Mouse (Mus musculus) limb, embryonic 12.5 days (tissue): ENCODE measurements around the gene Celf5. TPM values are rescaled to one million over a fixed set of nuclear protein-coding genes. Genes with fewer than 3 reads are reported as not detected.
"Not testable (repeated sequence)": the region's sequence is repeated elsewhere in the genome, so short reads cannot be mapped to it uniquely, and the experiment has no call there.

Experiments used
- ATAC-seq: fragments of 200-750 bp; cut with Nextera tagmentation; 2 replicates; pipeline ENCODE4 v1.8.0; 2017; ENCODE audit warnings: low read depth, moderate TSS enrichment; ENCODE audit not compliant: insufficient number of reproducible peaks, insufficient read depth, low FRiP score, low TSS enrichment
- H3K27ac ChIP-seq: fragments of 300-500 bp; sonication (generic); 2 replicates; pipeline ENCODE4 v1.5.1; 2016; ENCODE audit warnings: mild to moderate bottlenecking, moderate library complexity
- H3K27me3 ChIP-seq: fragments of 300-500 bp; sonication (generic); 2 replicates; pipeline ENCODE4 v1.6.1; 2016; ENCODE audit warnings: mild to moderate bottlenecking, moderate library complexity
- H3K36me3 ChIP-seq: fragments of 300-500 bp; sonication (generic); 2 replicates; pipeline ENCODE4 v1.6.1; 2016; ENCODE audit warnings: mild to moderate bottlenecking, moderate library complexity
- H3K4me1 ChIP-seq: fragments of 300-500 bp; sonication (generic); replicated peaks from 2 replicates; pipeline ENCODE4 v1.6.1; 2016
- H3K4me2 ChIP-seq: fragments of 300-500 bp; sonication (generic); 2 replicates; pipeline ENCODE4 v1.6.1; 2016; ENCODE audit warnings: mild to moderate bottlenecking, moderate library complexity
- H3K4me3 ChIP-seq: fragments of 300-500 bp; sonication (generic); replicated peaks from 2 replicates; pipeline ENCODE4 v1.5.1; 2016; ENCODE audit warnings: mild to moderate bottlenecking
- H3K9ac ChIP-seq: fragments of 300-500 bp; sonication (generic); replicated peaks from 2 replicates; pipeline ENCODE4 v1.6.1; 2016; ENCODE audit warnings: mild to moderate bottlenecking, moderate library complexity
- H3K9me3 ChIP-seq: fragments of 300-500 bp; sonication (generic); 2 replicates; pipeline ENCODE4 v1.6.1; 2016; ENCODE audit warnings: mild to moderate bottlenecking, moderate library complexity
- WGBS: fragments of 180-500 bp; shearing (Covaris S2); methylation state at CpG from one replicate; pipeline ENCODE4 v1.1.7; 2016; 5-methylcytosine and 5-hydroxymethylcytosine counted together
- polyA plus RNA-seq: library from polyadenylated mRNA; unstranded; fragments of >200 nt; fragmentation: Nextera tagmentation; extraction: Ambion mirVana; gene quantifications from 2 replicates; pipeline ENCODE4 v1.2.1, GENCODE M21; 2016

Celf5 gene
- polyA plus RNA-seq, 1 experiment from 2014 or later, result 0.93 TPM

DNA sequence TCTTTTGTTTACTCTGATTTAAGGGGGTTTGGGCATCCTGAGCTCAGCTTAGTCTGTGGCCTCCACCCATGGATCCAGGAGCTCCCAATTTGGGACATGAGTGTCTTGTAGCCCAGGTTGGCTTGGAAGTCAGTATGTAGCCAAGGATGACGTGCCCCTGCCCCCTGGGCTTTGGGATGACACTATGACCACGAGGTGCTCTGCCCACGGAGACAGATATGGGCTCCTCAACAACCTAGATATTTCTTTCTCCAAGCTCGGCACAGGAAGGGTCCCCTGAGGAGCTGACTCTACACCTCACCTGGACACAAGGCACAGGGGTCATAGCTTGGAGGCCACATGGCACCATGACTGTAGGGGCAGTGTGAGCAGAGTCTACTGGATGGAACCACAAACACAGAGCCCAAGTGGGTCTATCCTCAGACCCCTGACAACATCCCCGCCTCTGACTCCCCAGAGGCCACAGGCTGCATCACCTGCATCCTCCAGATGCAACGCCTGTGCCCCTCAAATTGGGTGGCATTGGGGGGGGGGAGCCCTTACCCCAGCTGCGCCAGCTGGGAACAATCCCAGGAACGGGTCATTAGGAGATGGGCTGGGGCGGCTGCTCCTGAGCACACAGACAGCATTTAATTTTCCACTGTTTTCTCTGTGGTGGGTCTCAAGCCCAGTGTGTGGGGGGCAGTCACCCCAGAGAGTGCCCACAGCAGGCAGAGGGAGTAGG lies 31.7 kb downstream of the Celf5 start:
- no peak for ATAC-seq
- Histone ChIP-seq H3K36me3 (no peaks in the 10 kb centered on the region), H3K27me3 (peaks cover 56% of the 10 kb centered on the region), H3K4me2 (no peak overlapping the region), H3K9me3 (no peaks in the 10 kb centered on the region), H3K4me1 (peaks cover 4% of the 10 kb centered on the region), H3K9ac (no peak overlapping the region), H3K27ac (no peak overlapping the region), H3K4me3 (no peak overlapping the region)
- WGBS, result 60% methylated on average over 9 of the region's 9 CpGs

DNA sequence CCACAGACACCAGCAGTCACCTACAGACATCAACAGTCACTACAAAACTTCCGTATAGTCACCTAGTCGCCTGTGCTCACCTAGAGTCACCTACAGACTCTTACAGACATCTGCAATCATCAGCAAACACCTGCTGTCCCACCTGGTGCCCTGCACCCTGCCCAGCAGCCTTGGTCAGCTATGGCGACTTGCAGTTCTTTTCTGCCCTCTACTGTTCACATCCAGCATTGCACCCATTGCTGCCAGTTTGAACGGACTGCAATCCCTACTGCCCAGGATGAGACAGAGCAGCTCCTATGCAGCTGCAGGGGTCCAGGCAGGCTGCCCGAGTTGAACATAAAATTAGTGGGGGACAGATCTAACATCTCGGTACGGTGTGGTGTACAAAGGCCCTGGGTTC lies 32.4 kb downstream of the Celf5 start:
- H3K27me3 ChIP-seq, result peaks cover 50% of the 10 kb centered on the region
- H3K36me3 ChIP-seq, result no peaks in the 10 kb centered on the region
- H3K4me2 ChIP-seq, result no peak overlapping the region
- WGBS, result 2% methylated on average over 7 of the region's 7 CpGs
- ATAC-seq, result peak; percentile 64; the same call in 1 of the 2 replicates
- H3K27ac ChIP-seq, result no peak overlapping the region
- H3K9me3 ChIP-seq, result no peaks in the 10 kb centered on the region
- H3K4me1 ChIP-seq, result peaks cover 4% of the 10 kb centered on the region
- H3K9ac ChIP-seq, result no peak overlapping the region
- H3K4me3 ChIP-seq, result no peak overlapping the region

DNA sequence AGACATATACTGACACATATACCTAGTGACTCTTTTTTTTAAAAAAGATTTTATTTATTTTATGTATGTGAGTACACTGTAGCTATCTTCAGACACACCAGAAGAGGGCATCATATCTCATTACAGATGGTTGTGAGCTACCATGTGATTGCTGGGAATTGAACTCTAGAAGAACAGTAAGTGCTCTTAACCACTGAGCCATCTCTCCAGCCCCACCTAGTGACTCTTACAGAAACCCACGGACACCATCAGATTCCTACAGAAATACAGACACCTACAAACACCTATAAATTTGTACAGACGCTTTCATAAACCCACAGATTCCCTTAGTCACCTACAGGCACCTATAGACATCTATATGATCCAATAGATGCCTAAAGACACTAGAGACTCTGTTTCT lies 37.0 kb downstream of the Celf5 start:
- not testable (repeated sequence) for H3K27me3 ChIP-seq, H3K9ac ChIP-seq, H3K9me3 ChIP-seq, H3K4me3 ChIP-seq, H3K4me2 ChIP-seq, H3K36me3 ChIP-seq, H3K27ac ChIP-seq, ATAC-seq, H3K4me1 ChIP-seq
- WGBS, result 41% methylated on average over 2 of the region's 2 CpGs

DNA sequence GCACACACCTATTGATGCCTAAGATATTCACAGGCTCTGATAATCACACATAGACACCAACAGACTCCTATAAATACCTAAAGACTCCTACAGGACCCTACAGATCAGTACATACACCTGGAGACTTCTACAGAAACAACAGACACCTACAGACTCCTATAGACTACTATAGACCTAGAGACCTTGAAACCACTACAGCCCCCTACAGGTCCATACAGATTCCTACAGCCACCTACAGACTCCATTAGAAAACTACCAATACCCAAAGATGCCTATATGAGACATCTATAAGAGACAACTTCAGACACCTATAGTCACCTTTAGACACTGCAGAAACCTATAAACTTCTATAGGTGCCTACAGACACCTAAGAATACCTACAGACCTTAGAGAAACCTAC lies 41.5 kb downstream of the Celf5 start:
- ATAC-seq, result no peak

DNA sequence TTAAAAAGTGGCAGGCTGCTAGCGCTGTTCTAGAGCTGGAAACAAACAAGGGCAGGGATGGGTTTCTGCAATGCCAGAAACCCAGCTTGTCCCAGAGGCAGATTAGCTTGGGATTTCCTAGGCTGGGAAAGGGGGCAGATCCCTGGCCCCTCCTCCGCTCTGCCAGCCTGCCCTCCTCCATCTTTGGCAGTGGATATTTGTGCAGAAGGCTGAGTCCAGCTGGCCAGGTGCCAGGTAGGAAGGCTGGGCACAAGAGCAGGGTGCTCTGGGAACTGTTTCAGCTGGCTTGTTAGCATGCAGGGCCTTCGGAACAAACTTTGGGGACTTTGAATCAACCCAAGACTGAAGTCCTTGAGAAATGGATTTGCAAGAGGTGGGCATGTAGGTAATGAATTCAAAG lies 47.1 kb downstream of the Celf5 start:
- Histone ChIP-seq H3K27ac (no peak overlapping the region), H3K27me3 (peaks cover 33% of the 10 kb centered on the region), H3K4me1 (peaks cover 18% of the 10 kb centered on the region), H3K4me3 (no peak overlapping the region), H3K9ac (no peak overlapping the region), H3K9me3 (no peaks in the 10 kb centered on the region), H3K4me2 (no peak overlapping the region), H3K36me3 (no peaks in the 10 kb centered on the region)
- ATAC-seq, result no peak
- 65% methylated on average over 3 of the region's 3 CpGs for WGBS

More for the DNA sequence above, 41.5 kb downstream of the Celf5 start:
- Histone ChIP-seq H3K9ac (no peak overlapping the region), H3K9me3 (no peaks in the 10 kb centered on the region), H3K36me3 (no peaks in the 10 kb centered on the region), H3K4me1 (no peaks in the 10 kb centered on the region), H3K27ac (no peak overlapping the region), H3K4me3 (no peak overlapping the region), H3K27me3 (no peaks in the 10 kb centered on the region), H3K4me2 (no peak overlapping the region)

DNA sequence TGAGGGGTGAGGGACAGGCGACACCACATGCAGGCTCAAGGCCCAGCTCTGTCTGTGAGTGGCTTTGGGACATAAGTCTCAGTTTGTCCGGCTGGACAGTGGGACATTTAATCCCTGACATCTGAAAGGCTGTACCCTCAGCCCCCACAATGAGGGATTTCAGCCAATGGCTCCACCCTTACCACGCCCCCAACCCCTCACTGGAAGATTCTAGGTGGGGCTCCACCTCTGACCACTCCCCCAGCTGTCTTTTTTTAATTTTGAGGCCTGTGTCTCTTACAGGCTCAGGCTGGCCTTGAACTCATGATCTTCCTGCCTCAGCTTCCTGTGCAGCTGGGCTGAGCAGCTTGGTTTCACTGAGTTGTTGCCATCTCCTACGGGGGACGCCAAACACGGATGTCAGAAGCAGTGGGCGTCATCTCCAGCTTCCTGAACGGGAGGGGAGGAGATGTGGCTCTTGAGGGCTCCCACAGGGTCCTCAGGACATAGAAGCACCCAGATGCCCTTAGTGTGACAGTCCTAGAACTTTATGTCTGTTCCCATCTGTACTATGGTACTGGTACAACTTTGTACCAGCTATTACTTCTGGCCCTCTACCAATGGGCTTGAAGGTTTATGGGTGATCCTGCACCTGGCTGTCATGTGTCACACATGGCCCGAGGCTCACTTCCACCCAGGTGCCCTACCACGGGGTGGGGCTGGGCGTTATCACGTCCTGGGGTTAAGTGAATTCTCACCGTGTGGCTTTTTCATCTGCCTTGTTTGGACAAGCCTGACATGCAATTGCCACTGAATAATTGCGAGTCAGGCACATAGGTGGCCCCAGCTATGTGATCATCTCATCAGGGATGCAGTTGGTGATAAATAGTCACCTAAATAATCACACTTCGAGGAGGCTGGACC lies 47.9 kb downstream of the Celf5 start:
- no peaks in the 10 kb centered on the region for H3K36me3 ChIP-seq
- H3K4me2 ChIP-seq, result no peak overlapping the region
- H3K27ac ChIP-seq, result no peak overlapping the region
- H3K4me3 ChIP-seq, result no peak overlapping the region
- H3K4me1 ChIP-seq, result peaks cover 21% of the 10 kb centered on the region
- 57% methylated on average over 15 of the region's 15 CpGs for WGBS
- peaks cover 33% of the 10 kb centered on the region for H3K27me3 ChIP-seq
- H3K9ac ChIP-seq, result no peak overlapping the region
- H3K9me3 ChIP-seq, result no peaks in the 10 kb centered on the region
- no peak for ATAC-seq

DNA sequence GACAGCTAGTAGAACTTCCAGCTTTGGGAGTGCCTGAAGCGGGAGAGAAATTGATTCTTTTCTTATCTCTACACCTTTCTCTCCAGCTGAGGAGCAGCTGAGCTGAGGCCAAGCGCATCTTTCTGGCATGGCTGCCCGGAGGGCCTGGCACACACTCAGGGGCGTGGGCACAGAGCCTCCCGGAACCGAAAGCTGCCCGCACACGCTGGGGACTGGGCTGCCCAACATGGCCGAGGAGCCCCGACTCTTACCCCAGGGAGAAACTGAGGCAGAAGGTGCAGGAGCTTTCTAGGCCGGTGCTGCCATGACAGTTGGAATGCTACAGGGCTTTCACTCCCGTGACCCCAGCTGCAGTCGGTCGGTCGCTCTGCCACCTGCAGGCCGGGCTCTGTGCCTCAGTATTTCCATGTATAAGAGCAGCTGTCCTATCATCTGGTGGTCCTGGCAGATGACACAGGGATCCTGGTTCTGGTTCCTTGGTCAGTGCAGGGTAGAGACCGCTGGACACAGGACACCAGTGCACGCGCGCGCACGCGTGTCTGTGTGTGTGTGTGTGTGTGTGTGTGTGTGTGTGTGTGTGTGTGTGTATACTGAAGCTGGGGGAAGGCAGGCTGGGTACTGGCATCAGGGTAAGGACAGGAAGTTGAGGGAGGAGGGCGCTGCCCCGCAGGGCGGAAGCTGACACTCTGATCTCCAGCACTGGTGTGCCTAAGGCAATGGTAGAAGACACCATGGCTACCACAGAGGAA lies 48.8 kb downstream of the Celf5 start:
- Histone ChIP-seq H3K36me3 (no peaks in the 10 kb centered on the region), H3K9me3 (peaks cover 2% of the 10 kb centered on the region; the same call in 1 of the 2 replicates), H3K4me1 (peaks cover 24% of the 10 kb centered on the region), H3K4me3 (no peak overlapping the region), H3K4me2 (peak overlapping the region; percentile 47; the same call in 1 of the 2 replicates), H3K27me3 (peaks cover 41% of the 10 kb centered on the region), H3K9ac (no peak overlapping the region), H3K27ac (no peak overlapping the region)
- ATAC-seq, result no peak
- 75% methylated on average over 26 of the region's 26 CpGs for WGBS

DNA sequence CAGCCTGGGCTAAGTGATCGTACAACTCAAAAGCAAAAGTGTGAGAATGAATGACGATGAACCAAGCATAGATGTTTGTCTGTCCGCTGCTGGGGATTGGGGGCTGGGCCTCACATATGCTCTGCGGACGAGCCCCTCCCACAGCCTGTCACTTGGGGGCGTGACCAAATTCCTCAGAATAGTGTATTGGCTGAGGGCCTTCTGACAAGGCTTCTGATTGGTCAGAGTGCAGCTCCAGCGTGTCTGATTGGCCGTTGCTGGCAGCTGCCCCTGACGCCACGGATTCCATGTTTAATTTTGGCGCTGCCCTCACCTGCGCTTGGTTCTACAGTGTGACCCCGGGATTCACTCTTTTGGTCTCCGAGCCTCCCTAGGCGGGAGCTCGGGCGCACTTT lies 49.6 kb downstream of the Celf5 start:
- peak overlapping the region; percentile 47 for H3K4me2 ChIP-seq
- no peak overlapping the region for H3K9ac ChIP-seq
- H3K36me3 ChIP-seq, result no peaks in the 10 kb centered on the region
- H3K9me3 ChIP-seq, result peaks cover 6% of the 10 kb centered on the region; the same call in 1 of the 2 replicates
- WGBS, result 6% methylated on average over 17 of the region's 17 CpGs
- peak; percentile 69 for ATAC-seq
- H3K27ac ChIP-seq, result no peak overlapping the region
- peaks cover 49% of the 10 kb centered on the region for H3K27me3 ChIP-seq
- peak overlapping the region; percentile 19; the same call in 1 of the 2 replicates for H3K4me3 ChIP-seq
- H3K4me1 ChIP-seq, result peaks cover 24% of the 10 kb centered on the region

DNA sequence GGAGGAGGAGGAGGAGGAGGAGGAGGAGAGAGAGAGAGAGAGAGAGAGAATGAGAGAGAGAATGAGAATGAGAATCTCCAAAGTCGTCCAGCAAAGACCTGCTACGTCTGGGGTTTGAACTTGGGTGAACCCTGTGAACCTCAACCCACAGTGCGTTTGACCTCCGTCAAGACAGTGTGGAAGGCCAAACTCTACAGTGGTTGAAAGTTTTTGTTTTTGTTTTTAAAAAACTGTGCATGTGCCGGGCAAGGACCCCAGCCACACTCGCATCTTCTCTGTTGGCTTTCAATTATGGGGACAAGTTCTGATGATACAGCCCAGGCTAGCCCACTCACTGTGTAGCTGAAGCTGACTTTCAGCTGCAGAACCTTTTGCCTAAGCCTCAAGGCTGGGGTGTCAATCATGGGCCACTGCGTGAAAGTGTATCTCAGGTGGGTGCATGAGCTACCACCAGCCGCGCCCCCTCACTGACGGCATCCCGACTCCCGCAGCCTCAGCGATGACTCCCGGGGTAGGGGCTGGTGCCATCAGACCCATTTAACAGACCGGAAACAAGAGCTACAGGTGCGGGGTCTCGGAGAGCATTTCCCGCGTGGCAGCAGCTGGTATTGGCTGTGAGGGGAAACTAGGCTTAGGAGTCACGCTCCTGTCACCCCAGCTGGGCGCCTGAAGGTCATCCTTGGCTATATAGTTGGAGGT lies 50.2 kb downstream of the Celf5 start:
- WGBS, result 65% methylated on average over 21 of the region's 21 CpGs
- peak overlapping the region; percentile 47 for H3K4me2 ChIP-seq
- no peak for ATAC-seq
- H3K9ac ChIP-seq, result no peak overlapping the region
- peaks cover 55% of the 10 kb centered on the region for H3K27me3 ChIP-seq
- no peaks in the 10 kb centered on the region for H3K36me3 ChIP-seq
- peaks cover 26% of the 10 kb centered on the region for H3K4me1 ChIP-seq
- H3K27ac ChIP-seq, result no peak overlapping the region
- H3K4me3 ChIP-seq, result no peak overlapping the region; the same call in 1 of the 2 replicates
- peaks cover 6% of the 10 kb centered on the region; the same call in 1 of the 2 replicates for H3K9me3 ChIP-seq

DNA sequence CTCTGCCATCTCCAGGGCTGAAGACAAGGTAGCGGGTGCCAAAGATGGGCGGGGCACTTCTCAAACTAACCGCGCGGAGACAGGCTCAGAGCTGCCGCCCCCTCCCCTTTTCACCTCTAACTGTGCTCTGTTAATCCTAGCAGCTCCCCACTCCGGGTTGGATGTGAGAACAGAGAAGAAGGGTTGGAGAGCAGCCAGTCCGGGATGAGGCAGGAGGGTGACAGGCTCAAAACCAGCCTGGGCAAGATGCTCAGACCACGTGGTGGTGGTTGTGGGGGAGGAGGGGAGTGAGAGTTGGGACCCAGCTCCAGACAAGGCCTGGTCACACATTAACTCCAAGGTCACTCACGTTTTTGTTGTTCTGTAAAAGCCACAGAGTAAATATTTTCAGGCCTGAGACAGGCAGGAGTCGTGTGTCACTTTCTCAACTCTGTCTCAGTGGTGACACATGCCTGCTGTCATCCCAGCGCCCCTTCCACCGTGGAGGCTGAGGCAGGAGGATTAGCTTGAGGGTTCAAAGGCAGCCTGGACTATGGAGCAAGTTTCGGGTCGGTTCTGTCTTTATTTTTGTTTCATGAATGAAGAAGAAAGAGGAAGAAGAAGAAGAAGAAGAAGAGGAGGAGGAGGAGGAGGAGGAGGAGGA lies 50.9 kb downstream of the Celf5 start:
- H3K4me2 ChIP-seq, result peak overlapping the region; percentile 93
- H3K4me1 ChIP-seq, result peaks cover 32% of the 10 kb centered on the region
- H3K27ac ChIP-seq, result no peak overlapping the region
- H3K9ac ChIP-seq, result no peak overlapping the region
- WGBS, result 13% methylated on average over 15 of the region's 15 CpGs
- H3K4me3 ChIP-seq, result peak overlapping the region; percentile 76
- no peaks in the 10 kb centered on the region for H3K36me3 ChIP-seq
- peaks cover 6% of the 10 kb centered on the region; the same call in 1 of the 2 replicates for H3K9me3 ChIP-seq
- no peak for ATAC-seq
- H3K27me3 ChIP-seq, result peaks cover 62% of the 10 kb centered on the region
